Mouse (Mus musculus) stomach, postnatal 0 days (tissue): ENCODE results near the gene Ufl1.
"Not testable (repeated sequence)": the region's sequence is repeated elsewhere in the genome, so short reads cannot be mapped to it uniquely, and the experiment has no call there.

Experiments
- CTCF ChIP-seq: IDR thresholded peaks from 2 replicates; pipeline ENCODE4 v1.5.1; 2016; ENCODE audit warnings: antibody characterized with exemption, low read depth, mild to moderate bottlenecking, moderate library complexity
- EP300 ChIP-seq: optimal IDR thresholded peaks from 2 replicates; pipeline ENCODE3; 2016; ENCODE audit warnings: antibody characterized with exemption

- TF ChIP-seq CTCF, EP300: not testable (repeated sequence)
These were observed 3.4 kb upstream of the Ufl1 start for GRCm38 (mm10) chr4:25285002-25285401.
